Mouse (Mus musculus) telencephalon, adult 2 months (tissue): ENCODE data around the gene Ptpru.

ENCODE experiments used
- DNase-seq: peaks from one replicate; pipeline ENCODE4 v3.0.0-alpha.2; 2011; ENCODE audit warnings: low read depth, low spot score

Gene Ptpru

DNA sequence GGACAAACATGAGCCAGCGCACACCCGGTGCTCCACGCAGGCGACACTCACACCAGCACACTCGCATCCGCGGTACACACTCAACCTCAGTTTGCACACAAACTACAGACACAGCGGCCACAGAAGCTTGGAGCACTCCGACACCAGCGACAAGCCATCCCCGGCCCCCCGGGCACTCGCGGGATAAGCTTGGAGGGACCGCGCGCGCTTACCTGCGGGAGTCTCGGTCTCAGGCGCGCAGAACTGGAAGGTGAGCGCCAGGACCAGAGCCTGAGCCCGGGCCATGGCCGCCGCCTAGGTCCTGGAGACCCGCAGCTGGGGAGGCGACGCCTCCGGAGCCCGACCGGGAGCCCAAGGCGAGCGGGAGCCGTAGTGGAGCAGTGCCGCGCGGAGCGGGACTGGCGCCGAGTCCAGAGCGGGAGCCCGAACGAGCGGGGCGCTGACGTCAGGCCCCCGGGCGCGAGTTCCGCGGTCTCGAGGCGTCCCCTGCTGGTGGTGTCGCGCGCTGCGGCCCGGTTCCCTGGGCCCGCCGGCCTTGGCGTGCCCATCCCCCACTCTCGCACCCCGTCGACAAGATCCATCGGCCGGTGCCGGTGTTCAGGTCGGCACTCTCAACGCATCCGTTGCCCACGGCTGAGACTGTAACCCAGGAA, at the start of gene Ptpru:
Ptpru (minus strand) TSS at position 417 of the 653 bp plus-strand sequence.
- DNase-seq: no peak

DNA sequence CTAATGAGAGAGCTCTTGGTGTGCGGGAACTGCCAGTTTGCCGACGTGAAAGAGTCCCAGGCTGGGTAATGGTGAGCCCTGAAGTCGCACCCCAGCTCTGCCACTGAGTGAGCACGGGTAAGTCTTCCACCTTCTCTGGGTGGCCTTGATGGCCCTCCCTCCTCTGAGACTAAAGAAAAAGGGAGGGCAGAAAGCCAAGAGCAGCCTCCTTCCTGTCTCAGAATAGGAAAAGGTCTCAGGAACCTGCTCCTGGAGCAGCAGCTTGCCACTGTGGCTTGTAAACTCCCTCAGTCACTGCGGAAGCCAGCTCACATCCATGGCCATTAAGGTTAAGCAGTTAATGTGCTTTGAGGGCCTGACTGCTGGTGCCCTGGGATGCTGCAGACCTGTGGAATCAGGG, 47.3 kb upstream of the Ptpru start:
- no peak for DNase-seq

GRCm38 (mm10) chr4:131883571-131883970, 45.5 kb upstream of the Ptpru start:
- no peak for DNase-seq

GRCm38 (mm10) chr4:131881306-131881705, 43.2 kb upstream of the Ptpru start:
- no peak for DNase-seq

GRCm38 (mm10) chr4:131879692-131880091, 41.6 kb upstream of the Ptpru start:
- DNase-seq: no peak

DNA sequence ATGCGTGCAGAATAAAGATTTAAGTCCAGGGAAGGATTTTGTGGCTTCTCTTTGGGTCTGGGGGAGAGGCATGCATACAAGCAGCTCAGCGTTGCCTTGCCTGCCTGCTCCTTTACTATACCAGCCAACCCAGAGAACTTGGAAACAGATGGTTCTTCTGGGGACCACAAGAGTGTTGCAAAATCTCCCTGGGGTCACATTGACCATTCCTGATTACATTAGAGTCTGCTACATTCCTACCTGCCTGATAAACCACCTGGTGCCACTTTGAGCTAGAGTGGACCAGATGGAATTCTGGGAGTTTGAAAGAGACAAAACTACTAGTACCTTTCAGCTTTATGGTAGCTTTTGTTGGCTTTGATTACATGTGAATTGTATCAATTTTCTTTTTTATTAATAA, 38.7 kb upstream of the Ptpru start:
- no peak for DNase-seq

DNA sequence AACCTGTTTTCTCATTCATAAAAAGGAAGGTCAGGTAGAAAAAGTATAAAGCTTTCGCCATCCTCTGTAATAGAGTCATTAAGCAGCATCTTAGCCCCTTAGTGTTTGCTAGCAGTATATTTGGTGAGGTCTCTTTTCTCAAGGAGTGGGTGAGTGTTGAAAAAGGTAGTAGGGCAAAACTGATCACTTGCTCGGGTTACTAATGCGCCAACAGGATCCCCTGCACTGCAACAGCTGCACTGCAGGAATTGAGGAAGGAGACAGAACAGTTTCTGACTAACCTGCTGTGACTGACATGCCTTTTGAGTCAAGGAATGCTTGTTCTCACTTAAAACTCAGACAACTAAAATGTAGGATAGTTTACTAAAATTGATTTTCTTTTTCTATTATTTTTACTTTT, 37.2 kb upstream of the Ptpru start:
- no peak for DNase-seq

- no peak for DNase-seq
Measured at GRCm38 (mm10) chr4:131874567-131874966, 36.5 kb upstream of the Ptpru start.

DNA sequence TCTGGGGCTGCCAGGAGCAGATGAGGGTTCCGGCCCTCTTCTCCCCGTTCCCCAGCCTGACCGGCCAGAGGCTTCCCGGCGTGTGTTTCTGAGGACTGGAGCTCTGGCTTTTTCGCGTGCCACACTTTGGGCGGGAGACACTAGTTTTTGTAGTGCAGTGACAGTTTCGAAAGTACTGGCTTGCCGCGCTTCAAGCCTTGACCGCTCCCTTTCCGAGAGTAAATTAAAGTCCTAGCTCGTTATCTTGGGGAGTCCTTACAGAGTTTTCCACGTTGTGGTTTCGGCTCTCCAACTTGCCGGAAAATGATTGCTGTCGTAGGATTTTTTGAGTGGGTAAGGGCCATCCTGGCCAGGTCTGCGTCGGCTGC, 36.1 kb upstream of the Ptpru start:
- DNase-seq: no peak

DNA sequence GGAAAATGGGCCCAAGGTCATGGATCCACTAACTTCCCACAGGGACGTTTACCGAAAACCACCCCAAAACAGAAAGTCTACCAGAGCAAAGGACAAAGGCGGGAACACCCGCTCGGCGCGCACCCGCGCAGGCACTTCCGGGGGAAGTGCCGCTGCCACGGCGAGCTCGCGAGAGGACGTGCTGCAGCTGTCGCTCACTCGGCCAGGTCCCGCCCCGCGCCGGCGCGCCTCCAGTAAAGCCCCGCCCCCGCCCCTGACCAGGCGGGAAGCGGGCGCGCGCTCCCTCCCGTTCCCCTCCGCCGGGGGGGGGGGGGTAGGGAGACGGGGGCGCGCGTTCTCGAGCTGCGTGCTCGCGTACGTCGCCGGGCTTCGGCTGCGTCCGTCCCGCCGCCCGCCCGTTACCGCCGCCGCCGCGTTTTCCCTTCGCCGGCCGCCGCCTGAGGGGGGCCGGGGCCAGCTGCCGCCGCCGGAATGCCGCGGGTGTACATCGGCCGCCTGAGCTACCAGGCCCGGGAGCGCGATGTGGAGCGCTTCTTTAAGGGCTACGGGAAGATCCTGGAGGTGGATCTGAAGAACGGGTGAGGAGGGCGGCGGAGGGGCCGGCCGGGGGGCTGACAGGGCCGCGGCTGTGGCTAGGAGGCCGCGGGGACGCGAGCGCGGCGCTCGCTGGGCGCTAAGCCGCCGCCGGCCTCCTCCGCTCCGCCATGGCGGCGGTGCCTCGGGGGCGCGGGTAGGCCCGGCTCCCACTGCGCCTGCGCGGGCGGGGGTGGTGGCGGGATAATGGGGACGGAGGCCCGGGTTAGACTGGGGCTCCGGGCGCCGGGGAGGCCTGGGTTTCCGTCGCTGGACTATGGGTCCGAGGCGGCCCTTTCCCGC, 35.4 kb upstream of the Ptpru start, which contains the start of gene Srsf4:
Srsf4 (plus strand) TSS at position 325 of the 876 bp plus-strand sequence.
- peak; percentile 89 for DNase-seq

DNA sequence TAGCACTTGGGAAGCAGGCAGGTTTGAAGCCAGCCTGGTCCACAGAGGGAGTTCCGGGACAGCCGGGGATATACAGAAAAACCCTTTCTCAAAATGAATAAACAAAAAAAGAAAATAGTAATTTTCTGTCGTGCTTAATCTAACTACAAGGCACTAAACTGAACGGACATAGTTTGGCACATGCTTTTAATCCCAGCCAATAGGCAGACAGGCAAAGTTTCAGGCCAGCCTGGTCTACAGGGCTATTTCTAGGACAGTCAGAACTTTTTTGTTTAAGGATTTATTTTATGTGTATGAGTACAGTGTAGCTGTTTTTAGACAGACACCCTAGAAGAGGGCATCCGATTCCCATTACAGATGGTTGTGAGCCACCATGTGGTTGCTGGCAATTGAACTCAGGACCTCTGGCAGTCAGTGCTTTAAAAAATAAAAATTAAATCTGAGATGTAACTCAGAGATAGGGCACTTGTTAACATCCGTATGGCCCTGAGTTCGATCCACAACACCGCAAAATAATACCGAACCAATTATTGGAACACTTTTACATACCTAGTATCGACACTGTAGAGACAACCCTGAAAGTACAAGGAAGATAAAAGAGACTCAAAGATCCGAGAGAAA, 34.7 kb upstream of the Ptpru start:
- no peak for DNase-seq

DNA sequence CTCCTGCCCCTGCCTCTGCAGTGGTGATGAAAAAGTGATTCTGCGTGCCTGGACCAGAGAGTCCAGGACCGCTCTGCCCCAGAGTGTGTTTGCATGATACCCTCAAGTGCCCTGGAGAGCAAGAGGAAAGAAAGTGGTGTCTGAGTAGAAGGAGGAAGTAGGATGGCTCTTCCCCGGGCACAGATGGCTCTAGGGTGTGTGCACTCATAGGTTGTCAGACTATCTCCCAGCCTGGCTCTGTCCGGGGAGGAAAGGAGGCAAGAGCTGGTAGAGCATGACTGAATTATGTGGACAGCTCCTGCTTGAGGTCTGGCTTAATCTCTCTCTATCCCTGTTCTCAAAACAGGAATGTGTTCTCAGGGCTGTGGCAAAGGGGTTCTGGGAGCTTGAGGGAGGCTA, 23.3 kb upstream of the Ptpru start:
- DNase-seq: no peak

GRCm38 (mm10) chr4:131860492-131861340, 22.6 kb upstream of the Ptpru start:
- DNase-seq: no peak

- no peak for DNase-seq
Measured at GRCm38 (mm10) chr4:131854950-131855349, 16.9 kb upstream of the Ptpru start.

DNA sequence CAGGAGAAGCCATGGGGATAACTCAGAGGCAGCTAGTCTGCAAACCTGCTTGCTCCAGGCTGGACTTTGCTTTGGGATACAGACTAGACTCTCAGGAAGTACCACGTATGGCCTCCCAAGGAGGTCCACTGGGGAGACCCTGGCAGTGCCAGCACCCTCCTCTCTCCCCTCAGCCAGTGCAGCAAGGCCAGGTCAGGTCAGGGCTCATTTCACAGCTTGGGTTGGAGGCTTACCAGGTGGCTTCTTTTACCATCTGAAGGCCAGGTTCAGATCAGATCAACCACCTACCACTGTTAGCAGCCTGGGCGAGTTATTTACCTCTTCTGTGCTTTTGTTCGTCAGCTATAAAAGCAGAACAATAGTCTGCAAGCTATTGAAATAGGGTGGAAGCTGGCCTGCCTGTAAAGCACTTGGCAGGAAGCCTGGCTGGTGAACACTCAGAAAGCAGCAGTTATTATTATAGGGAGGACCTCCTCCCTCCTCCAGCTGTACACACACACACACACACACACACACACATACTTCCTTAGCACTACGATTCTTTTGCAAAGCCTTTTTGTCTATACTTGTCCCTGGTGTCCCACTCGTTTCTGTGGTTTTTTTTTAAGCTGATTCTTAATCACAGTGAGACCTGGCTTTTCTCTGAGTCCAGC, 12.0 kb upstream of the Ptpru start:
- peak; percentile 70 for DNase-seq

DNA sequence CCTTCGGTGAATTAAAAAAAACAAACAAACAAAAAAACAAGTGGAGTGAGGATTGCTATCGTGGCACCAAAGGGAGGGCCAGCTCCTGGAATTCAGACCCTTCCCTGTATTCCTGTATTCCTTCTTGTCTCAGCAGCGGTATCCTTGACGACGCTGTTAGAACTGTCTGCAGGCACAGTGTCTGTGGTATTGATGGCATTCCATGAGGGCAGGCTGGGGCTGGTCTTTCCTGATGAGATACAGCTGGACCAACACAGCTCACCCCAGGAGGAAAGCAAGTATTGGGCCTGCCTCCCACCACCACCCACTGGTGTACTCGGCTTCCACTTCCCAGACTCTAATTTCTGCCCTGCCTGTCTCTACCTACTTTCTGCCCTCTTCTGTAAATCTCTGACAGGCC, 10.0 kb upstream of the Ptpru start:
- DNase-seq: no peak

DNA sequence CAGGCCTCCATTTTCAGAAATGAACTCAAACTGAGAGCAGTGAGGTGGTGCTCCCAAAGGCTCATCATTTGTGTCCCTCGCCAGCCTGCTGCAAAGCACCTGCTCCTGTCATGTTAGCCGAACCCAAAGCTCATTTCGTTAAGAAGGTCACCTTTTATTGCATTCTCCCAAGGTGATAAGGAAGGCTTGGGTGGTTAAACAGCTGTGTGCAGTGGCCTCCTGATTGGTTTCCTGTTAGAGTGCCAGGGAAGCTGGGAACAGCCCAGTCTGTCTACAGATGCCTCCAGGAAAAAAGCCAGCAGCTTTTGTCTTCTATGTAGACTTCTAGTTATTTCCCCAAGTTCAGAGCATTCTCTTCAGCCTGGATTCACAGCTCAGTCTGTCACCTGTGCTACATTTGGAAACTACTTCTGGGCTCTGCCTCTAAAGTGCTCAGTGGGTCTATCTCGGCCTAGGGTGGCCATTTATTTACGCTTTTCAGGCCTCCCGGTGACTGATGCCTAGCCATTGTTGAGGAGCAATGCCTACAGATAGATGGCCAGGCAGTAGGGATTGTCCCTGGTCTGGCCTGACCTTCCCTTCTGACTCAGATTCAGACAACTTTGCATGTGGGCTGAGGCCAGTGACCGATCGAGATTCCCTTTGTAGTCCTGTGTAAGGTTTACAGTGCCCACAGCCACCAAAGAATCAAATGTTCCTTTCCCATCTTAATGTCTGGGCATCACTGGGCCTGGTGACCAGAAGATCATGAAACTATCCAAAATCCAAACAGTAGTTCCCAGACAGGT, 8.1 kb upstream of the Ptpru start:
- DNase-seq: no peak

- peak; percentile 77 for DNase-seq
Measured at GRCm38 (mm10) chr4:131843290-131843743, 5.2 kb upstream of the Ptpru start, which contains the start of gene Mecr. Gene Mecr, plus strand, starts transcription at chr4:131843470.

DNA sequence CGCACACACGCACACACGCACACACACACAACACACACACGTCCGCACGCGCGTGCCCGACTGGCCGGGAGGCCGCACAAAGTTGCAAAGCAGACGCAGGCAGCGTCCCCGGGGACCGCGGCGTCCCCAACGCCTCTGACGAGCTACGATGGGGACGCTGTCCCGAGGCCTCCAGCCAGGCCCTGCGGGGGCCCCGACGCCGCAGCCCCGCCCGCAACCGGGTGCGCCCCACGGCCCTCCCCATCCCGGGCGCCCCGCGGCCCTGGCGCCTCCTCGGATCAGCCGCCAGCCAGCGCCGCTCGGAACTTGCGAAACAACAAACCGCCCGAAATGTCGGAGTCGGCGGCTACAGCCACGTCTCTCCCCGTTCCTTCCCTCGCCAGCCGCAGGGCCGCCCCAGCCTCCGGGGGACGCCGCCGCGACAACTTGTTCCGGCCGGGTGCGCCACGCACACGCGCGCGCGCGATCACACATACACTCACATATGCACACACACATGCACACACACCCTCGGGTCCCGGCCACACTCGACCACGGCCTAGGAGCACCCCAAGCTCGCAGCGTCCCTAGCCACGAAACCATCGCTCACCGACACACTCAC, 1.1 kb downstream of the Ptpru start:
- DNase-seq: no peak
